Mouse (Mus musculus) ovary, adult 10 weeks (tissue): ENCODE results near the gene 3110001I22Rik. TPM values are rescaled to one million over a fixed set of nuclear protein-coding genes. Genes with fewer than 3 reads are reported as not detected.

Source experiments
- polyA plus RNA-seq: library from polyadenylated mRNA; stranded (reverse); fragments of 350-450 nt; fragmentation: Illumina TruSeq; extraction: RNeasy Lipid Tissue Mini Kit (QIAGEN cat#74804); gene quantifications from one replicate; pipeline ENCODE4 v1.2.3, GENCODE M21; 2014

3110001I22Rik gene
- polyA plus RNA-seq, result 21.0 TPM

DNA sequence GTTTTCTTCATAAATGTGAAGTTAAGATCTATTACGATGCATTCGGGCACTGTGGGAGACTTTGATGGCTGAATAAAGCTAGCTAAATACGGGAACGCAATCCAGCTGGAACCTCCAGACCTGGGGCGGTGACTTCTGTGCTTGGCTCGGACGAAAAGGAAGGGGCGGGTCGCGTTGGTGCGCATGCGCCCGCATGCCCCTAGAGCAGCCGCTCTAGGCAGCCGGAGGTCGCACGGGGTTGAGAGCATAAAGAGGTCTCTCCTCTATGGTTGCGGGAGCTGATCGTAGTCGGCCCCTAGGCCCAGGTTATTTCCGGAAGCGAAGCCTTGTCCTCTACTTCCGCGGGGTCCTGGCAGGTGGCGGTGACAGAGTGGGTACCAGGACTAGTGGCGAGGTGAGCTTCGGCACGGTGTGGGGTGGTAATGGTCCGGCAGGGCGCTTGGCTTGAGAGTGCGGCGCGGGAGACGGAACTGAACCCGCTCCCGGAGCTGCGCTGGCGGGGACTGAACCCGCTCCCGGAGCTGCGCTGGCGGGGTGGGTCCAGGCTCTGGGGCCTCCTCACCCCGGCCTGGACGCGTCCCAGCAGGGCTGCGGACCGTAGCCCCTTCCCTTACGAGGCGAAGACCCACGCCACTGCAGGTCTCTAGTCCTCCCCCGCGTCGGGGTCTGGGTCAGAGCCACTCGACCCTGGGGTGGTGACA, at the start of gene 3110001I22Rik, which contains the start of gene Bfar:
TSS of gene 3110001I22Rik (plus strand) at position 245 of the 701 bp plus-strand sequence.
TSS of gene Bfar (plus strand) at position 174 of the 701 bp plus-strand sequence.

DNA sequence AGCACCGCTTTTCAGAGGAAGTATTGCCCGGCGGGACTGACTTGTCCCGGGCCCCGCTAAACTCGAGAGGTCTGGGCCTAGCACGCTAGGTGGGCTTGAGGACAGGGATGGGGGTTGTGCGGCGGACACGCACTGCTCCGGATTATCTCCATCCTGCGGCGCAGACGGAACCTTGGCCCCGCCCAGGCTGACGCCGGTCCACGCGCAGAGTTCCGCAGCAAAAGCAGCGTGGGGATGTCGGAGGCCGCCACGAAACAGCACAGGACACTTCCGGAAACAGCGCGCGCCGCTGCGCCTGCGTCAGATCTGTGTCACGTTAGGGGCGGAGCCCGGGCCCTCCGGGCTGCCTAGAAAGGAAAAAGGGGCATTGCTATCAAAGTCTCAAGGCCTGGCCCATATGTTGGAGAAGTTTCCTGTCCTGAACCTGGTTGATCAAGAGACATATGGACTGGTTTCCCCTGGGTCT, 3.8 kb upstream of the 3110001I22Rik start, which contains the start of gene Parn:
TSS of gene Parn (minus strand) at position 293 of the 466 bp plus-strand sequence.

Other genes starting within 250 kb of the 3110001I22Rik start
- gene Parn, start 3.8 kb upstream of the 3110001I22Rik start, polyA plus RNA-seq, result 101 TPM
- gene Bfar, start 71 bp upstream of the 3110001I22Rik start, polyA plus RNA-seq, result 38.6 TPM
- gene Pla2g10, start 59.1 kb downstream of the 3110001I22Rik start, polyA plus RNA-seq, result not detected
- gene Rrn3, start 108.8 kb downstream of the 3110001I22Rik start, polyA plus RNA-seq, result 63.0 TPM
- gene Ntan1, start 146.9 kb downstream of the 3110001I22Rik start, polyA plus RNA-seq, result 113 TPM
- 132 TPM for gene Pdxdc1, start 231.2 kb downstream of the 3110001I22Rik start, polyA plus RNA-seq
- gene Mpv17l, start 231.2 kb downstream of the 3110001I22Rik start, polyA plus RNA-seq, result 22.3 TPM